Mouse (Mus musculus) lung, postnatal 4 days (tissue): ENCODE measurements around the gene Gm38392.

Experiments used
- DNase-seq, 2 experiments: peaks; one replicate each; pipeline ENCODE4 v3.0.0; 2021

Gene Gm38392

GRCm38 (mm10) chr3:88234041-88234440 is 53.0 kb downstream of the Gm38392 start:
- DNase-seq: no peak

- DNase-seq: no peak
These were observed 54.0 kb downstream of the Gm38392 start for GRCm38 (mm10) chr3:88232851-88233649.

GRCm38 (mm10) chr3:88232301-88232702 is 54.7 kb downstream of the Gm38392 start:
- no peak for DNase-seq

- no peak for DNase-seq
These were observed 55.9 kb downstream of the Gm38392 start for GRCm38 (mm10) chr3:88231061-88231641.

- no peak for DNase-seq
These were observed 56.6 kb downstream of the Gm38392 start for GRCm38 (mm10) chr3:88230262-88231047.

GRCm38 (mm10) chr3:88229526-88229925 is 57.5 kb downstream of the Gm38392 start:
- DNase-seq: no peak

- no peak for DNase-seq
These were observed 58.1 kb downstream of the Gm38392 start for GRCm38 (mm10) chr3:88228906-88229305.

GRCm38 (mm10) chr3:88227976-88228375 is 59.0 kb downstream of the Gm38392 start:
- DNase-seq: no peak

GRCm38 (mm10) chr3:88227260-88227659 is 59.8 kb downstream of the Gm38392 start:
- DNase-seq: no peak

- no peak for DNase-seq
These were observed 60.7 kb downstream of the Gm38392 start for GRCm38 (mm10) chr3:88226101-88226845.

GRCm38 (mm10) chr3:88224929-88225328 is 62.1 kb downstream of the Gm38392 start:
- DNase-seq: no peak

GRCm38 (mm10) chr3:88222446-88222845 is 64.6 kb downstream of the Gm38392 start:
- DNase-seq: no peak

- no peak for DNase-seq
These were observed 65.3 kb downstream of the Gm38392 start for GRCm38 (mm10) chr3:88221519-88222390.

- peak; percentile 76 to 82 for DNase-seq
These were observed 66.2 kb downstream of the Gm38392 start for GRCm38 (mm10) chr3:88220842-88221241.

GRCm38 (mm10) chr3:88219940-88220339 is 67.1 kb downstream of the Gm38392 start:
- DNase-seq: no peak

GRCm38 (mm10) chr3:88217679-88218078 is 69.3 kb downstream of the Gm38392 start:
- no peak for DNase-seq

- no peak for DNase-seq
These were observed 70.3 kb downstream of the Gm38392 start for GRCm38 (mm10) chr3:88216534-88217326.

GRCm38 (mm10) chr3:88216116-88216515 is 70.9 kb downstream of the Gm38392 start:
- no peak for DNase-seq

- DNase-seq: no peak
These were observed 71.4 kb downstream of the Gm38392 start for GRCm38 (mm10) chr3:88215553-88216004.

GRCm38 (mm10) chr3:88214971-88215552 is 71.9 kb downstream of the Gm38392 start:
- DNase-seq: no peak
